Mouse (Mus musculus) kidney, embryonic 16.5 days (tissue): ENCODE data around the gene Zer1. TPM values are rescaled to one million over a fixed set of nuclear protein-coding genes. Genes with fewer than 3 reads are reported as not detected.
A peak's percentile ranks its signal among the peaks of the same experiment; 100 is the strongest.
"Not testable (repeated sequence)": the region's sequence is repeated elsewhere in the genome, so short reads cannot be mapped to it uniquely, and the experiment has no call there.

ENCODE experiments used
- ATAC-seq: fragments of 200-750 bp; cut with Nextera tagmentation; 2 replicates; pipeline ENCODE4 v1.8.0; 2017; ENCODE audit warnings: moderate TSS enrichment; ENCODE audit not compliant: low FRiP score, low TSS enrichment
- H3K27ac ChIP-seq: fragments of 300-500 bp; sonication (generic); 2 replicates; pipeline ENCODE4 v1.5.1; 2014; ENCODE audit warnings: low read length
- H3K27me3 ChIP-seq: fragments of 300-500 bp; sonication (generic); 2 replicates; pipeline ENCODE4 v1.6.1; 2014; ENCODE audit warnings: low read length, control low read depth, mixed read lengths; ENCODE audit not compliant: insufficient read depth
- H3K36me3 ChIP-seq: fragments of 300-500 bp; sonication (generic); 2 replicates; pipeline ENCODE4 v1.6.1; 2014; ENCODE audit warnings: low read length, control low read depth, mixed read lengths; ENCODE audit not compliant: insufficient read depth
- H3K4me1 ChIP-seq: fragments of 300-500 bp; sonication (generic); 2 replicates; pipeline ENCODE4 v1.6.1; 2014; ENCODE audit warnings: low read length, control low read depth, mixed read lengths; ENCODE audit not compliant: insufficient read depth
- H3K4me2 ChIP-seq: fragments of 300-500 bp; sonication (generic); replicated peaks from 2 replicates; pipeline ENCODE4 v1.6.1; 2014; ENCODE audit warnings: low read depth, low read length
- H3K4me3 ChIP-seq: fragments of 300-500 bp; sonication (generic); 2 replicates; pipeline ENCODE4 v1.5.1; 2014; ENCODE audit warnings: mild to moderate bottlenecking, low read length
- H3K9ac ChIP-seq: fragments of 300-500 bp; sonication (generic); replicated peaks from 2 replicates; pipeline ENCODE4 v1.6.1; 2014; ENCODE audit warnings: low read length
- H3K9me3 ChIP-seq: fragments of 300-500 bp; sonication (generic); 2 replicates; pipeline ENCODE4 v1.6.1; 2016; ENCODE audit warnings: low read length, control low read depth
- WGBS: fragments of 180-500 bp; shearing (Covaris S2); extraction: QIAGEN DNeasy Blood & Tissue Kit; methylation state at CpG from one replicate; pipeline ENCODE4 v1.1.7; 2014; 5-methylcytosine and 5-hydroxymethylcytosine counted together
- polyA plus RNA-seq: library from polyadenylated mRNA; unstranded; fragments of >200 nt; fragmentation: Nextera tagmentation; extraction: Ambion mirVana; gene quantifications from 2 replicates; pipeline ENCODE4 v1.2.1, GENCODE M21; 2015

Gene Zer1
- polyA plus RNA-seq, 1 experiment from 2014 or later = 5.6 TPM

DNA sequence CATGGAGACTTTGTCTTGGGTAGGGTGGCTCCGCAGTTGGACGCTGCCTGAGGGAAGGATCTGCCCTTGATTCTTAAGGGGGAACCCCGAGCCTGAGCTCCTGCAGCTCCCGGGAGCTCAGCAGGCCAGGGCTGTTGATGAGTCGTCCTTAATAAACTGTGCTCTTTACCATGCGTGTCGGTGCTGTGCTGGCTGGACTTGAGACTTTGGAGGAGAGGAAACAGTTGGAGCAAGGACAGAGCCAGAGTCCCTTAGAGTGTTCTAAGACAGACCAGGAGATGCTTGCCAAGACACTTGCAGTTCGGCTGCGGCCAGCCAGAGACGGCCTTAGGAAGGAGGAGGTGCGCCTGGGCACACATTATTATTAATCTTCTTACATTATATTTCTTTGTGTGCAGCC is 27.5 kb upstream of the Zer1 start:
- Histone ChIP-seq H3K27ac (no peak overlapping the region), H3K27me3 (no peaks in the 10 kb centered on the region), H3K9me3 (no peaks in the 10 kb centered on the region), H3K4me1 (no peaks in the 10 kb centered on the region), H3K36me3 (peaks cover 43% of the 10 kb centered on the region), H3K4me2 (no peak overlapping the region), H3K4me3 (no peak overlapping the region), H3K9ac (no peak overlapping the region)
- WGBS = 82% methylated on average over 11 of the region's 11 CpGs
- ATAC-seq = no peak

DNA sequence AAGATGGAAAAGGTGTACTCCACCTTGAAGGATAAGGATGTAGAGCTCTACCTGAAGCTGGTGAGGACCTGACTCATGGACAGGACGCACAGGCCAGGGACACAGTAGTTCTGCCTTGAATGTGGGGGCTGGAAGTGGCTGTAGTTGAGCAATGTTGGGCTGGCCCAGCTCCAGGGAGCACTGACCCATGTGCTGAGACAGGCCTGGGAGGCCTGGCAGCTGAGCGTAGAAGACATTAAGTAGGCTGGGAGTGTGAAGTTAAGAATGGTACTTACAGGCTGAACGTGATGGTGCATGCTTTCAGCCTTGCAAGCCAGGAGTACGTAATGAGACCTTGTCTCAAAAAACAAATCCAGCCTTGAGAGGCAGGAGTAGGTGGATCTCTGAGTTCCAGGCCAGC is 23.1 kb upstream of the Zer1 start:
- no peak for ATAC-seq
- 89% methylated on average over 4 of the region's 4 CpGs for WGBS
- H3K36me3 ChIP-seq = peaks cover 80% of the 10 kb centered on the region

DNA sequence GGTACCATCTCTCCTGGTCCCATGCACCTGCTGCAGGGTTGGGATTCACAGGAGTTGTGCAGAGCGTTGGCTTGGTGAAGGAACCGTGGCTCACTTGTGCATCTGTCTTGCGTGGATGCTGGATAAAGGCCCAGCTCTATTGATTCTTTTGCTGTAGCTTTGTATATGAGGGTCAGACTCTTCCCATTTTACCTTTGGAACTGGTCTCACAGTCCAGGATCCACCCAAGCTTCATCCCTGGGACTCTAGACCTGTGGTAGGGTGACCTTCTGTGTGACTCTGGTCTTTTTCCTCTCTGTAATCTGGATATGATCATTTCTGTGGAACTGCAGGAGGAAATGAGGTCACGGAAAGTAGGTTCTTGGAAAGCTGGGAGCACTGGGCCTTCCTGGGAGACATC is 20.1 kb upstream of the Zer1 start:
- no peak for ATAC-seq
- H3K27me3 ChIP-seq = no peaks in the 10 kb centered on the region
- H3K4me1 ChIP-seq = no peaks in the 10 kb centered on the region
- WGBS = 99% methylated on average over 4 of the region's 4 CpGs
- H3K36me3 ChIP-seq = peaks cover 86% of the 10 kb centered on the region
- no peak overlapping the region for H3K4me3 ChIP-seq
- no peak overlapping the region for H3K9ac ChIP-seq
- no peak overlapping the region for H3K4me2 ChIP-seq
- H3K27ac ChIP-seq = no peak overlapping the region
- no peaks in the 10 kb centered on the region for H3K9me3 ChIP-seq

More for the DNA sequence above, 23.1 kb upstream of the Zer1 start:
- Histone ChIP-seq H3K27ac (no peak overlapping the region), H3K4me2 (no peak overlapping the region), H3K4me3 (no peak overlapping the region), H3K9me3 (no peaks in the 10 kb centered on the region), H3K9ac (no peak overlapping the region), H3K4me1 (no peaks in the 10 kb centered on the region), H3K27me3 (no peaks in the 10 kb centered on the region)

DNA sequence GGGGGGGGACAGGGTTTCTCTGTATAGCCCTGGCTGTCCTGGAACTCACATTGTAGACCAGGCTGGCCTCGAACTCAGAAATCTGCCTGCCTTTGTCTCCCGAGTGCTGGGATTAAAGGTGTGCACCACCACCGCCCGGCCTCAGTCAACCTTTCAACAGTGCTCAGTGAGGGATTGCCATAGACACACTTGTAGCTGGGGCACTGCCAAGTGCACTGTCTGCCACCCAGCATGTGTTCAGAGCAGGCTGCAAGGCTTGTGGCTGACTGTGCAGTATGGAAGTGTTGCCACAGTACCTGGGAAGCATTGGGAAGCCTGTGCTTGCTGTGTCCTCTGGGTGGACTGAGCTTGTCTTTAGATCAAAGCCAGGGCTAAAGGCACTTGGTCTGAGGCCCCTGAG is 15.6 kb upstream of the Zer1 start:
- ATAC-seq = not testable (repeated sequence)

DNA sequence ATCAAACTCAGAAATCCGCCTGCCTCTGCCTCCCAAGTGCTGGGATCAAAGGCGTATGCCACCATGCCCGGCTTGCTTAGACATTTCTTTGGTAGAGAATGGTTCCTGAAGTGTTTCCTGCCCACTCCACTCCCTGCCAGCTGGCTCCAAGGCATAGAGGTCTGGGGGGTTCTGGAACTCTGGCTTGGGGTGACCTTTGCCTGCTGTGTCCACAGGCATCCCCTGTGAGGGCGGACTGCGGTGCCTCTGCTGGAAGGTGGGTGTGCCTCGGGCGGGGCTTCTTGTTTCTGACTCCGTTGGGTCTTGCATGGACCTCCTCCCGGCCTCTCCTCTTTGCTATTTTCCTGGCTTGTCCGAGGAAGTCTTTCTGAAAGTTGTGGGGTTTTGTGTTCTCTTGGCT is 12.1 kb upstream of the Zer1 start:
- Histone ChIP-seq H3K36me3 (peaks cover 27% of the 10 kb centered on the region), H3K4me3 (no peak overlapping the region), H3K9me3 (no peaks in the 10 kb centered on the region), H3K4me2 (no peak overlapping the region), H3K27me3 (no peaks in the 10 kb centered on the region), H3K9ac (no peak overlapping the region), H3K27ac (no peak overlapping the region), H3K4me1 (peaks cover 20% of the 10 kb centered on the region)
- 89% methylated on average over 10 of the region's 10 CpGs for WGBS
- no peak for ATAC-seq

More for the DNA sequence above, 15.6 kb upstream of the Zer1 start:
- not testable (repeated sequence) for H3K4me1 ChIP-seq, H3K27ac ChIP-seq, H3K9ac ChIP-seq, H3K4me3 ChIP-seq, H3K9me3 ChIP-seq, H3K27me3 ChIP-seq, H3K4me2 ChIP-seq
- 93% methylated on average over 4 of the region's 4 CpGs for WGBS
- H3K36me3 ChIP-seq = peaks cover 59% of the 10 kb centered on the region

DNA sequence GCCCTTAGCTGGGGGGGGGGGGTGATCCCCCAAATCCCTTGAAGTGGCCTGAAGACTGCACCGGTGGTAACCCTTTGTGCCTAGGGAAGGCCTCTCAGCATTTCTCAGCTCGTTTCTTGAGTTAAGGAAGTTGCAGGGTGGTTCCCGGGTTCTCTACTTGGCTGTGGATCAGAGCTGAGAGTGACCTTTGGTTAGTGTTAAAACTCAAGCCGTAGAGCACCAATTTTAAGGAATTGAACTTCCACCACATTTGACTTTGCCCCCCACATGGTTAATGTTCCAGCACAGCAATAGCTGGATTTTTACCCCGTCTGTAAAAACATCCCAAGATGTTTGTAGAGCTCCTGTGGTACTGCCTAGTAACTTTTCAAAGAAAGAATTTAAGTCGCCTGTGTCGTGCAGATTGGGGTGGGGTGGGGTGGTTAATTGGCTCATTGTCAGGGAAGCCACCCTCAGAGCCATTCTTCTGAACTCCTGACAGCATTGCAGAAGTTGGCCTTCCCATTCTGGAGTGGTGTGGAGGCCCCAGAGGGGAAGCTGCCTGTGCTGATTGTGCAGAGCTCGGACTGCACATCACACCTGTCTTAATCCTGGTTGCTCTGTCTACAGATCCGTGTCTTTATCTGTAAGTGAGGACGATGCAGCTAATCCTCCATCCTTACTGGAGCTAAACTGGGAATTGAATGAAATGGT is 10.7 kb upstream of the Zer1 start:
- H3K4me3 ChIP-seq = peak overlapping the region; percentile 96
- peak overlapping the region; percentile 87 for H3K9ac ChIP-seq
- no peaks in the 10 kb centered on the region for H3K9me3 ChIP-seq
- H3K27ac ChIP-seq = peak overlapping the region; percentile 94
- H3K36me3 ChIP-seq = peaks cover 13% of the 10 kb centered on the region
- H3K4me1 ChIP-seq = peaks cover 20% of the 10 kb centered on the region
- H3K27me3 ChIP-seq = no peaks in the 10 kb centered on the region
- peak overlapping the region; percentile 93 for H3K4me2 ChIP-seq
- 61% methylated on average over 10 of the region's 10 CpGs for WGBS
- no peak for ATAC-seq

DNA sequence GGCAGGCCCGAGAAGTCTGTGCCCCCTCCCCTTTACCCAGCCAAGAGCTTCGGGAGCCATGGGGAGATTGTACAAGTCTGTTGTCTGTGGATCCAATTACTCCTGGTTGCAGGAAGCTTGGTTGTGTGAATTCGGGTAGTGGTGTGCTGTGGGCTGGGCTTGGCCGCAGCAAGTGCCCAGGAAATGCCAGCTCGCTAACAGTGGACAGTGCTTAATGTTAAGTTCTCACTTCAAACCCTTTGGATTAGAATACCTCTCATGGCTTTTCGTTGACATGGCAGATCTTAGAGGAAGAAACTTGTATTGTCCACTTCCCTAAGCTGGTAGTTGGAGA is 10.0 kb upstream of the Zer1 start:
- H3K27ac ChIP-seq = peak overlapping the region; percentile 94
- H3K27me3 ChIP-seq = no peaks in the 10 kb centered on the region
- peak; percentile 5; the same call in 1 of the 2 replicates for ATAC-seq
- peak overlapping the region; percentile 93 for H3K4me2 ChIP-seq
- H3K4me1 ChIP-seq = peaks cover 20% of the 10 kb centered on the region
- no peaks in the 10 kb centered on the region for H3K9me3 ChIP-seq
- peaks cover 11% of the 10 kb centered on the region for H3K36me3 ChIP-seq
- peak overlapping the region; percentile 87 for H3K9ac ChIP-seq
- H3K4me3 ChIP-seq = peak overlapping the region; percentile 96
- 14% methylated on average over 6 of the region's 6 CpGs for WGBS

DNA sequence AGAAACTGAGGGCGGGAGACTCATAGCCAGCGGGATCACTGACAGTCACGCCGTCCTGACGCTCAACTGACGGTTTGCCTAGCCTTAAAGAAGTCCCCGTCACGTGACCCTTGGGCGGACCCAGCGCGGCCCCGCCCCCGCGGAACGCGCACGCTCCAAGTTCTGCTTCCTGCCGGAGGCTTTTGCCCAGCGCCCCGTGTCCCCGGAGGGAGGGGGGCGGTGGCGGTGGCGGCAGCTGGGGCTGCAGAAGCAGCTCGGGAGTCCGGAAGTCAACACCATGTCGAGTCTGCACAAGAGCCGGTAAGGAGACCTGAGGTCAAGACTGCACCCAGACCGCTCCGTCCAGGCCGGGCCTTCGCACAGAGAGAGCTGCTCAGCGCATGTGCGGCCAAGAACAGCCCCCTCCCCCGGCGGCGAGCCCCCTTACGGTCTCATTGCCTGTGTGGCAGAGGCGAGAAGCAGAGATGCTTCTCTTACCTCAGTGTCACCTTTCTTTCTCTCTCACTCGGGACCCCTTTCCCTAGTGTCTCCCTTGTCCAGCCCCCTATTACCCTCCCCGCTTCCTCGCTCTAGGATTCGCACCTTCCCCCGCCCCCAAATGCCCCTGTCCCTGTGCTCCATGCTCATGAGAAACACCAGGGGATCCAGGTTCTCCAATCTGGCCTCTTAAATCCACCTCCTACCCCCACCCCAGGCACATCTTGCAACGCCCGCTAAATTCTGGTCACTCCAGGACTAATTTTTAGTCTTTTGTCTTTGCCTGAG is 9.4 kb upstream of the Zer1 start, which contains the start of gene Tbc1d13:
Tbc1d13 (plus strand) TSS at position 134 of the 765 bp plus-strand sequence.
- Histone ChIP-seq H3K9me3 (no peaks in the 10 kb centered on the region), H3K27ac (peak within 1 kb of the TSS; percentile 94), H3K27me3 (no peaks in the 10 kb centered on the region), H3K4me1 (peaks cover 20% of the 10 kb centered on the region), H3K36me3 (peaks cover 11% of the 10 kb centered on the region), H3K4me3 (peak within 1 kb of the TSS; percentile 96), H3K4me2 (peak within 1 kb of the TSS; percentile 93), H3K9ac (peak within 1 kb of the TSS; percentile 87)
- ATAC-seq = peak; percentile 92
- WGBS = 0% methylated on average over 46 of the region's 46 CpGs

DNA sequence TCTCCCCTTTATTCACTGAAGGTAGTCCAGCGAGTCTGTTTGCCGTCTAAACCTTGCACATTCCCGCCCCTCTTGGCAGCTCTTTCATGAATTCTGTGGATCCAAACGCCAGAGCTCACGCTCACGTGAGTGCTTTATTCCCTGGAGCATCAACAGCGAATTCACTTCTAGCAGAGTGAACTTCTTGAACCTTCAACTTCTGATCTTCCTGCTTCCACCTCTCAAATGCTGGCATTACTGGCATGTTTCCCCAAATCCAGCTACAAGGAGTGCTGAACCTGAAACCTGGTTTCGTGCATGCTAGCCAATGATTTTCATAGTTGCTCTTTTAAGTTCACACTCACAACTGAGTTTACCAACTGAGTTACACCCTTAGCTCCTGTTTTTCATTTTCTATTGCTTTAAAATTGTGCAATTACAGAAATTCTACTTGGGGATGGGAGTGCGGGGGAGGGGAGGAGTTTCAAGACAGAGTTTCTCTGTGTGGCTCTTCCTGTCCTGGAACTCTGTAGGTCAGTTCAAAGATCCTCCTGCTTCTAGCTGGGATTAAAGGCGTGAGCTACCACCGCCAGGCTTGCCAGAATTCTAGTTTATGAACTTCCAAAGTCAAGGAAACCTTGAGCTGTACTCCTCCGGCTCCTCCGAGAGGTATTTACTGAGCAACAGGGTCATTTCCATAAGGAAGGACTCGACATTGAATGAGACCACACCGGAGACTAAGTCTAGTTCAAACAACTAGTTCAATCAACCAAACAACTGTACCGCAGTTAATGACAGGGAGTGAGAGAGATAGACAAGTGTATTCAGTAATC is 8.6 kb upstream of the Zer1 start:
- Histone ChIP-seq H3K4me3 (peak overlapping the region; percentile 96), H3K27ac (peak overlapping the region; percentile 94), H3K9ac (peak overlapping the region; percentile 87), H3K9me3 (no peaks in the 10 kb centered on the region), H3K27me3 (no peaks in the 10 kb centered on the region), H3K4me2 (peak overlapping the region; percentile 93), H3K36me3 (peaks cover 11% of the 10 kb centered on the region), H3K4me1 (peaks cover 20% of the 10 kb centered on the region)
- WGBS = 13% methylated on average over 16 of the region's 16 CpGs
- peak; percentile 39 for ATAC-seq
